In the genomic region with DNA sequence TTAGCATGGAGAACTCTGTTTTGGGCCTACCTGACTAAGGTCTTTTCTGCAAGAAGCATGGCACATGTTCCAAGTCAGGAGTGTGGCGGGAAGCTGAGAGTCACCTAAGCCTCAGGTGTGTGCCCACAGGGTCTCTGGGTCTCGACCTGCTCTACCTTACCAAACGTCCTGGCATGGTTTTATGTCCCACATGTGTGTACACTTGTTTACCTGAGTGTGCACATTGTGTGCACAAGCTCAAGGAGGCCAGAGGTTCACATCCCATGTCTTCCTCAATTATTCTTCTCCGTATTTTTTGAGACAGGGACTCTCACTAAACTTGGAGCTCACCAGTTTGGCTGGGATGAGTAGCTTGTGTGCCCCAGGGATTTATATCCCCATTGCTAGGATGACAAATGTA, we compare ENCODE assay signal across 20 mouse cellular contexts. TPM values are rescaled to one million over a fixed set of nuclear protein-coding genes. Genes with fewer than 3 reads are reported as not detected.
DNase-seq lines count a peak whose midpoint lies in the region; ATAC-seq and TF ChIP-seq lines count a peak whose summit lies in the region.
"Had no signal": no experiment of that assay in that cellular context is flagged by ENCODE, and none has a peak within 500 bp of the region (broad histone marks: within the 10 kb centered on the region; RNA-seq: fewer than 3 reads in every experiment).

No protein-coding gene starts in this region.

- no peak for TF ChIP-seq CTCF in MEL (IDR thresholded peaks at IDR 0.05 in 2 of 3, conservative IDR thresholded peaks at IDR 0.05 in 1 of 3; ENCODE audit: control insufficient read depth in 1 of 3, insufficient read depth in 1 of 3, low read depth in 2 of 3, low read length in 3 of 3, poor library complexity in 1 of 3, severe bottlenecking in 1 of 3)

- H3K4me3 ChIP-seq in heart, embryonic 10.5 days, result no peak overlapping the region
- H3K4me3 ChIP-seq in MEL (ENCODE audit: control insufficient read depth in 1 of 2, insufficient read depth in 1 of 2, low read depth in 2 of 2, low read length in 2 of 2), result peak overlapping the region; percentile 6 to 25; a peak in 1 of 4 replicates
- peak overlapping the region; percentile 24 for H3K4me3 ChIP-seq in liver, embryonic 12.5 days
- H3K4me3 ChIP-seq in liver, embryonic 16.5 days (ENCODE audit: low read depth, low read length), result peak overlapping the region; percentile 23; the same call in 1 of the 2 replicates
- H3K4me3 ChIP-seq in hindbrain, embryonic 14.5 days (replicated peaks; ENCODE audit: low read length), result no peak overlapping the region
- H3K4me3 ChIP-seq: embryonic facial prominence, embryonic 13.5 days; forebrain, embryonic 12.5 days; heart, embryonic 15.5 days; hindbrain, embryonic 12.5 days had no signal

- peaks cover 14% of the 10 kb centered on the region; the same call in 1 of the 2 replicates for H3K4me1 ChIP-seq in heart, embryonic 10.5 days
- peaks cover 29 to 32% of the 10 kb centered on the region in 2 experiments for H3K4me1 ChIP-seq in MEL (ENCODE audit: control insufficient read depth in 1 of 2, insufficient read depth in 2 of 2, low read length in 2 of 2)
- H3K4me1 ChIP-seq in liver, embryonic 12.5 days, result peaks cover 89% of the 10 kb centered on the region
- peaks cover 47% of the 10 kb centered on the region for H3K4me1 ChIP-seq in liver, embryonic 16.5 days (ENCODE audit: control insufficient read depth, low read depth, low read length)
- H3K4me1 ChIP-seq in hindbrain, embryonic 14.5 days (replicated peaks; ENCODE audit: control insufficient read depth, insufficient read depth, low read length), result peaks cover 6% of the 10 kb centered on the region
- H3K4me1 ChIP-seq: heart, embryonic 15.5 days had no signal

- WGBS in heart, embryonic 10.5 days, result 78% methylated on average over 4 of the region's 4 CpGs
- 38% methylated on average over 4 of the region's 4 CpGs for WGBS in liver, embryonic 12.5 days (ENCODE audit: insufficient replicate concordance)
- WGBS in liver, embryonic 16.5 days (ENCODE audit: insufficient replicate concordance), result 39% methylated on average over 4 of the region's 4 CpGs
- 90% methylated on average over 4 of the region's 4 CpGs for WGBS in hindbrain, embryonic 14.5 days

- ATAC-seq in liver, embryonic 12.5 days, result peak; percentile 5; the same call in 1 of the 2 replicates
- no peak for ATAC-seq in liver, embryonic 16.5 days (ENCODE audit: low read depth)
- no peak for ATAC-seq in hindbrain, embryonic 14.5 days (ENCODE audit: low FRiP score)
- ATAC-seq: forebrain, postnatal 0 days; hindbrain, postnatal 0 days had no signal

- H3K27ac ChIP-seq in heart, embryonic 10.5 days, result peak overlapping the region; percentile 54; the same call in 1 of the 2 replicates
- peak overlapping the region; percentile 90 for H3K27ac ChIP-seq in MEL (ENCODE audit: control insufficient read depth, low read depth, low read length)
- peak overlapping the region; percentile 94 for H3K27ac ChIP-seq in liver, embryonic 12.5 days
- H3K27ac ChIP-seq in liver, embryonic 16.5 days (ENCODE audit: low read length), result peak overlapping the region; percentile 85
- H3K27ac ChIP-seq in hindbrain, embryonic 14.5 days, result no peak overlapping the region
- H3K27ac ChIP-seq: embryonic facial prominence, embryonic 13.5 days; forebrain, embryonic 12.5 days; heart, embryonic 15.5 days; hindbrain, embryonic 12.5 days; hindbrain, postnatal 0 days had no signal

- no peak for TF ChIP-seq POLR2A in MEL (IDR thresholded peaks at IDR 0.05; ENCODE audit: control insufficient read depth in 1 of 2, insufficient read depth in 1 of 2, low read depth in 1 of 2, low read length in 2 of 2, poor library complexity in 1 of 2)

- H3K4me2 ChIP-seq in liver, embryonic 12.5 days, result peak overlapping the region; percentile 72
- H3K4me2 ChIP-seq in liver, embryonic 16.5 days (ENCODE audit: low read depth, low read length), result peak overlapping the region; percentile 64
- no peak overlapping the region for H3K4me2 ChIP-seq in hindbrain, embryonic 14.5 days (replicated peaks)
- H3K4me2 ChIP-seq: embryonic facial prominence, embryonic 13.5 days; forebrain, embryonic 12.5 days; heart, embryonic 15.5 days; hindbrain, embryonic 12.5 days had no signal

- H3K9me3 ChIP-seq in heart, embryonic 10.5 days, result no peaks in the 10 kb centered on the region
- H3K9me3 ChIP-seq in MEL (replicated peaks; ENCODE audit: insufficient read depth, low read length), result no peaks in the 10 kb centered on the region
- H3K9me3 ChIP-seq in liver, embryonic 12.5 days (replicated peaks), result no peaks in the 10 kb centered on the region
- no peaks in the 10 kb centered on the region for H3K9me3 ChIP-seq in liver, embryonic 16.5 days (replicated peaks; ENCODE audit: control insufficient read depth, low read length)
- H3K9me3 ChIP-seq in hindbrain, embryonic 14.5 days (ENCODE audit: control insufficient read depth, low read length), result no peaks in the 10 kb centered on the region
- H3K9me3 ChIP-seq: embryonic facial prominence, embryonic 13.5 days; forebrain, embryonic 12.5 days; heart, embryonic 15.5 days; hindbrain, embryonic 12.5 days had no signal

- H3K79me2 ChIP-seq in MEL (ENCODE audit: control insufficient read depth, insufficient read depth, low read length, poor library complexity), result peaks cover 4% of the 10 kb centered on the region

- no peak for TF ChIP-seq RAD21 in MEL (IDR thresholded peaks at IDR 0.05; ENCODE audit: low read depth, low read length)

- no peaks in the 10 kb centered on the region for H3K36me3 ChIP-seq in heart, embryonic 10.5 days
- H3K36me3 ChIP-seq in MEL (ENCODE audit: control insufficient read depth in 1 of 2, insufficient read depth in 2 of 2, low read length in 2 of 2), result peaks cover 0 to 35% of the 10 kb centered on the region in 2 experiments; a peak in 2 of 4 replicates
- 0 out of 2 replicates have a peak, but pooled peaks cover 2% of the 10 kb centered on the region for H3K36me3 ChIP-seq in liver, embryonic 12.5 days
- H3K36me3 ChIP-seq in liver, embryonic 16.5 days (ENCODE audit: control insufficient read depth, insufficient read depth), result no peaks in the 10 kb centered on the region
- H3K36me3 ChIP-seq in hindbrain, embryonic 14.5 days (replicated peaks; ENCODE audit: control insufficient read depth, insufficient read depth), result no peaks in the 10 kb centered on the region
- H3K36me3 ChIP-seq: embryonic facial prominence, embryonic 13.5 days; forebrain, embryonic 12.5 days; heart, embryonic 15.5 days; hindbrain, embryonic 12.5 days had no signal

- H3K27me3 ChIP-seq in heart, embryonic 10.5 days (ENCODE audit: insufficient read depth, poor library complexity, severe bottlenecking), result no peaks in the 10 kb centered on the region
- H3K27me3 ChIP-seq in MEL (ENCODE audit: control insufficient read depth in 1 of 2, insufficient read depth in 2 of 2, low read length in 2 of 2), result no peaks in the 10 kb centered on the region
- H3K27me3 ChIP-seq in liver, embryonic 12.5 days (replicated peaks), result no peaks in the 10 kb centered on the region
- no peaks in the 10 kb centered on the region for H3K27me3 ChIP-seq in liver, embryonic 16.5 days (ENCODE audit: control insufficient read depth, insufficient read depth, low read depth, low read length)
- no peaks in the 10 kb centered on the region for H3K27me3 ChIP-seq in hindbrain, embryonic 14.5 days (ENCODE audit: control insufficient read depth, insufficient read depth, low read length)
- H3K27me3 ChIP-seq: embryonic facial prominence, embryonic 13.5 days; forebrain, embryonic 12.5 days; heart, embryonic 15.5 days; hindbrain, embryonic 12.5 days had no signal

- TF ChIP-seq EP300 in MEL (IDR thresholded peaks at IDR 0.05; ENCODE audit: low read depth in 1 of 2, low read length in 2 of 2), result no peak

- peak overlapping the region; percentile 42 for H3K9ac ChIP-seq in MEL (ENCODE audit: control insufficient read depth, low read depth, low read length, poor library complexity, severe bottlenecking)
- H3K9ac ChIP-seq in liver, embryonic 12.5 days, result peak overlapping the region; percentile 67
- peak overlapping the region; percentile 46 for H3K9ac ChIP-seq in liver, embryonic 16.5 days (ENCODE audit: low read depth, low read length)
- H3K9ac ChIP-seq in hindbrain, embryonic 14.5 days, result no peak overlapping the region
- H3K9ac ChIP-seq: embryonic facial prominence, embryonic 13.5 days; forebrain, embryonic 12.5 days; forebrain, postnatal 0 days; heart, embryonic 15.5 days; hindbrain, embryonic 12.5 days had no signal

- no peak for DNase-seq in heart, embryonic 10.5 days (ENCODE audit: low spot score)
- DNase-seq in heart, postnatal 4 days, result no peak
- no peak for DNase-seq in MEL (ENCODE audit: low read depth, low spot score)
- DNase-seq in left cerebral cortex, adult 8-10 months (ENCODE audit: low spot score in 2 of 2), result no peak
- DNase-seq in cerebellum, adult 18-20 months, result no peak
- no peak for DNase-seq in hindbrain, embryonic 14.5 days (ENCODE audit: low spot score)
- DNase-seq: adrenal gland, postnatal 10 days; cerebellum, adult 11 months; cerebellum, adult 9-11 months; cerebellum, postnatal 36 days; forebrain, postnatal 0 days; gastrocnemius, postnatal 25 days; heart, postnatal 36 days had no signal

TF ChIP-seq in MEL, 35 proteins besides CTCF, POLR2A, EP300 and RAD21:
- 0 out of 2 replicates have a peak, but pooled peaks have one; percentile 37 for TF ChIP-seq E2F4 (IDR thresholded peaks at IDR 0.05; ENCODE audit: borderline replicate concordance, low read depth, low read length)
- peak; percentile 38; the same call in 1 of the 2 replicates for TF ChIP-seq MAX (IDR thresholded peaks at IDR 0.05; ENCODE audit: low read length)
- no peak for TF ChIP-seq POLR2AphosphoS2 (IDR thresholded peaks at IDR 0.05; ENCODE audit: low read length)

RNA-seq across cellular contexts. Expression of a gene that starts 9.0 kb away (rescaled TPM):
- polyA plus RNA-seq in heart, embryonic 10.5 days (2016; fragmentation: Nextera tagmentation; extraction: Ambion mirVana), result 29.0 and 31.6 TPM in 2 replicates
- total RNA-seq in heart, postnatal 4 days (2021), result 10 to 100 TPM; 35.1 to 37.1 TPM
- 14.4 and 19.5 TPM in 2 replicates for total RNA-seq in MEL (2012; rRNA removed)
- 10 to 100 TPM in 1 of 2 experiments, not detected in 1; 28.5 TPM for polyA plus RNA-seq in MEL (2012; ENCODE audit: insufficient read depth in 1 of 2, insufficient read length in 2 of 2, low read depth in 1 of 2, low replicate concordance in 2 of 2, missing spikeins in 1 of 2)
- 27.1 and 30.2 TPM in 2 replicates for polyA plus RNA-seq in liver, embryonic 12.5 days (2016; fragmentation: Nextera tagmentation; extraction: Ambion mirVana)
- polyA plus RNA-seq in liver, embryonic 16.5 days (2015; fragmentation: Nextera tagmentation; extraction: Ambion mirVana), result 22.8 and 24.9 TPM in 2 replicates
- 10 to 100 TPM; 15.4 to 20.3 (median 19.7) TPM for total RNA-seq in left cerebral cortex, adult 8-10 months (2022)
- polyA plus RNA-seq in hindbrain, embryonic 14.5 days (2014; fragmentation: Nextera tagmentation; extraction: Ambion mirVana), result 30.9 and 32.7 TPM in 2 replicates

Comparison
In these comparisons a context has a peak if more than half of its experiments do, and no peak if none do; other contexts are left out.
1. H3K4me3 ChIP-seq: peak in MEL (2 of 2), liver, embryonic 12.5 days (single experiment) and liver, embryonic 16.5 days (single experiment); none in heart, embryonic 10.5 days (single experiment) and hindbrain, embryonic 14.5 days (single experiment).